Mouse (Mus musculus): ENCODE data around the gene Ucn2.

GRCm38 (mm10) chr9:109022866-109023685, 37.3 kb downstream of the Ucn2 start:
- TF ChIP-seq POLR2A (IDR thresholded peaks at IDR 0.05; ENCODE audit: control insufficient read depth, low read depth, low read length) (no peak), CTCF (IDR thresholded peaks at IDR 0.05; ENCODE audit: control insufficient read depth, insufficient read depth, insufficient replicate concordance, low read depth, low read length) (no peak)

Data from testis, adult 2 months (tissue).